Mouse (Mus musculus) forebrain, embryonic 13.5 days (tissue): Measurements from ENCODE around the gene Pth1r. TPM values are rescaled to one million over a fixed set of nuclear protein-coding genes. Genes with fewer than 3 reads are reported as not detected.

Source experiments
- ATAC-seq: fragments of 200-750 bp; cut with Nextera tagmentation; 2 replicates; pipeline ENCODE4 v1.8.0; 2017
- H3K27ac ChIP-seq: fragments of 300-500 bp; sonication (generic); 2 replicates; pipeline ENCODE4 v1.5.1; 2015; ENCODE audit warnings: inconsistent platforms, mild to moderate bottlenecking, moderate library complexity
- H3K27me3 ChIP-seq: fragments of 300-500 bp; sonication (generic); 2 replicates; pipeline ENCODE4 v1.6.1; 2015; ENCODE audit warnings: mild to moderate bottlenecking, inconsistent platforms
- H3K36me3 ChIP-seq: fragments of 300-500 bp; sonication (generic); 2 replicates; pipeline ENCODE4 v1.6.1; 2015; ENCODE audit warnings: mild to moderate bottlenecking, inconsistent platforms; ENCODE audit not compliant: poor library complexity, severe bottlenecking
- H3K4me1 ChIP-seq: fragments of 300-500 bp; sonication (generic); 2 replicates; pipeline ENCODE4 v1.6.1; 2015; ENCODE audit warnings: inconsistent platforms
- H3K4me2 ChIP-seq: fragments of 300-500 bp; sonication (generic); 2 replicates; pipeline ENCODE4 v1.6.1; 2015; ENCODE audit warnings: inconsistent platforms, mild to moderate bottlenecking, moderate library complexity
- H3K4me3 ChIP-seq: fragments of 300-500 bp; sonication (generic); 2 replicates; pipeline ENCODE4 v1.5.1; 2015; ENCODE audit warnings: mild to moderate bottlenecking, inconsistent platforms
- H3K9ac ChIP-seq: fragments of 300-500 bp; sonication (generic); 2 replicates; pipeline ENCODE4 v1.6.1; 2015; ENCODE audit warnings: mild to moderate bottlenecking, inconsistent platforms
- H3K9me3 ChIP-seq: fragments of 300-500 bp; sonication (generic); replicated peaks from 2 replicates; pipeline ENCODE4 v1.6.1; 2016; ENCODE audit warnings: inconsistent platforms
- WGBS: fragments of 180-500 bp; shearing (Covaris S2); methylation state at CpG from one replicate; pipeline ENCODE4 v1.1.7; 2015; 5-methylcytosine and 5-hydroxymethylcytosine counted together
- polyA plus RNA-seq: library from polyadenylated mRNA; unstranded; fragments of >200 nt; fragmentation: Nextera tagmentation; extraction: Ambion mirVana; gene quantifications from 2 replicates; pipeline ENCODE4 v1.2.1, GENCODE M21; 2015

Gene Pth1r
- polyA plus RNA-seq, 1 experiment from 2014 or later: 5.9 TPM

- Histone ChIP-seq H3K27me3 (no peaks in the 10 kb centered on the region), H3K27ac (peak overlapping the region; percentile 21; the same call in 1 of the 2 replicates), H3K9me3 (no peaks in the 10 kb centered on the region), H3K36me3 (no peaks in the 10 kb centered on the region), H3K9ac (no peak overlapping the region), H3K4me1 (peaks cover 16% of the 10 kb centered on the region), H3K4me2 (no peak overlapping the region), H3K4me3 (no peak overlapping the region)
- WGBS: 51% methylated on average over 10 of the region's 10 CpGs
- ATAC-seq: no peak
Measured at GRCm38 (mm10) chr9:110673107-110673752, 73.7 kb downstream of the Pth1r start.

DNA sequence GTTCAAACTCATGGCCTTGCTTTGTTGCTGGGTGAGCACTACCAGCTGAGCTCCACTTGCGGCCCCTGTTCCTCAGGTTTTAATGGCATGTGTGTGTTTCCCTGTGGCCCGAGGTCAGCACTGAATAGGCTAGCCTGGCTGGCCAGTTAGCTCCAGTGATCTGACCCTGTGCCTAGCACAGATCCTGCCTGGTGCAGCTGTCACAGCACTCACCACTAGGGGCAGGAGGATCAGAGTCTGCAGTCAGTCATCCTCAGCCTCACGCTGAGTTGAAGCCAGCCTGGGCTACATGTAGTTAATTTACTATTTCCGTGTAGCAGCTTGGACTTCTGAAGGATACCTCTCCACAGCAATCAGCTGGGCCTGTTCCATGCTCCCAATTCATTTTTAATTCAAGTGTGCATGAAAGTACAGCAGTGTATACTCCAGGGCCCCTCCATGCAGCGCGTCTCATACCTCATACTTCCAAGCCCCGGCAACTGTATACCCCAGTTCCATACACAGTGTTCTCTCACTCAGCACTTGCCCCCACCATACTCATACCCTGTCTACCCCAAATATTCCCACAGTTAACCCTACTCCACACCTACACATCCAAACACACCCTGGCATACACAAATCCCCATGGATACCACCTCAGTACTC, 74.4 kb downstream of the Pth1r start:
- peak; percentile 50; the same call in 1 of the 2 replicates for ATAC-seq

More for the DNA sequence above, 74.4 kb downstream of the Pth1r start:
- WGBS: 70% methylated on average over 7 of the region's 7 CpGs
- no peaks in the 10 kb centered on the region for H3K36me3 ChIP-seq
- no peaks in the 10 kb centered on the region for H3K9me3 ChIP-seq
- no peak overlapping the region for H3K9ac ChIP-seq
- no peaks in the 10 kb centered on the region for H3K27me3 ChIP-seq
- peak overlapping the region; percentile 21; the same call in 1 of the 2 replicates for H3K27ac ChIP-seq
- peaks cover 16% of the 10 kb centered on the region for H3K4me1 ChIP-seq
- H3K4me3 ChIP-seq: no peak overlapping the region
- no peak overlapping the region for H3K4me2 ChIP-seq

Other genes starting within 250 kb of the Pth1r start
- gene Setd2, start 214.5 kb downstream of the Pth1r start, polyA plus RNA-seq: 39.7 and 41.8 TPM in 2 replicates
- gene Nradd, start 122.7 kb downstream of the Pth1r start, polyA plus RNA-seq: 30.0 and 31.5 TPM in 2 replicates
- gene Nbeal2, start 93.0 kb downstream of the Pth1r start, polyA plus RNA-seq: 2.1 and 2.2 TPM in 2 replicates
- 146 and 152 TPM in 2 replicates for gene Ccdc12, start 90.6 kb downstream of the Pth1r start, polyA plus RNA-seq
- 0.40 and 1.8 TPM in 2 replicates for gene Myl3, start 5.3 kb downstream of the Pth1r start, polyA plus RNA-seq
- not detected in 2 replicates for gene Prss42, start 51.0 kb upstream of the Pth1r start, polyA plus RNA-seq
- not detected in 2 replicates for gene Prss44, start 66.8 kb upstream of the Pth1r start, polyA plus RNA-seq
- gene Prss43, start 79.5 kb upstream of the Pth1r start, polyA plus RNA-seq: not detected in 2 replicates
- not detected in 2 replicates for gene Prss45, start 87.4 kb upstream of the Pth1r start, polyA plus RNA-seq
- not detected in 2 replicates for gene Prss46, start 97.4 kb upstream of the Pth1r start, polyA plus RNA-seq
- gene Prss50, start 110.8 kb upstream of the Pth1r start, polyA plus RNA-seq: 0.11 and 0.15 TPM in 2 replicates
- 0.62 and 0.90 TPM in 2 replicates for gene Als2cl, start 132.7 kb upstream of the Pth1r start, polyA plus RNA-seq
- gene Tmie, start 133.0 kb upstream of the Pth1r start, polyA plus RNA-seq: 0.16 and 0.22 TPM in 2 replicates
- not detected in 2 replicates for gene Fam240a, start 169.7 kb upstream of the Pth1r start, polyA plus RNA-seq
- not detected in 2 replicates for gene Tdgf1, start 199.0 kb upstream of the Pth1r start, polyA plus RNA-seq
- gene Lrrc2, start 204.4 kb upstream of the Pth1r start, polyA plus RNA-seq: 0.13 and 0.34 TPM in 2 replicates
- gene Rtp3, start 243.4 kb upstream of the Pth1r start, polyA plus RNA-seq: not detected in 2 replicates